Mouse (Mus musculus) neural tube, embryonic 13.5 days (tissue): ENCODE measurements around the gene Nprl3. TPM values are rescaled to one million over a fixed set of nuclear protein-coding genes. Genes with fewer than 3 reads are reported as not detected.

Experiments used
- ATAC-seq: fragments of 200-750 bp; cut with Nextera tagmentation; 2 replicates; pipeline ENCODE4 v1.8.0; 2017; ENCODE audit warnings: low read depth, mild to moderate bottlenecking, moderate TSS enrichment, moderate library complexity
- H3K27ac ChIP-seq: fragments of 300-500 bp; sonication (generic); replicated peaks from 2 replicates; pipeline ENCODE4 v1.5.1; 2015; ENCODE audit warnings: moderate library complexity, mild to moderate bottlenecking, inconsistent platforms
- H3K27me3 ChIP-seq: fragments of 300-500 bp; sonication (generic); 2 replicates; pipeline ENCODE4 v1.6.1; 2015; ENCODE audit warnings: mild to moderate bottlenecking, inconsistent platforms
- H3K36me3 ChIP-seq: fragments of 300-500 bp; sonication (generic); 2 replicates; pipeline ENCODE4 v1.6.1; 2015; ENCODE audit warnings: mild to moderate bottlenecking, inconsistent platforms
- H3K4me1 ChIP-seq: fragments of 300-500 bp; sonication (generic); replicated peaks from 2 replicates; pipeline ENCODE4 v1.6.1; 2015; ENCODE audit warnings: inconsistent platforms
- H3K4me2 ChIP-seq: fragments of 300-500 bp; sonication (generic); 2 replicates; pipeline ENCODE4 v1.6.1; 2015; ENCODE audit warnings: inconsistent platforms, mild to moderate bottlenecking, moderate library complexity
- H3K4me3 ChIP-seq: fragments of 300-500 bp; sonication (generic); 2 replicates; pipeline ENCODE4 v1.5.1; 2015; ENCODE audit warnings: mild to moderate bottlenecking, inconsistent platforms
- H3K9ac ChIP-seq: fragments of 300-500 bp; sonication (generic); 2 replicates; pipeline ENCODE4 v1.6.1; 2015; ENCODE audit warnings: moderate library complexity, mild to moderate bottlenecking, inconsistent platforms
- H3K9me3 ChIP-seq: fragments of 300-500 bp; sonication (generic); 2 replicates; pipeline ENCODE4 v1.6.1; 2016; ENCODE audit warnings: inconsistent platforms
- WGBS: fragments of 180-500 bp; shearing (Covaris S2); methylation state at CpG from one replicate; pipeline ENCODE4 v1.1.7; 2015; 5-methylcytosine and 5-hydroxymethylcytosine counted together
- polyA plus RNA-seq: library from polyadenylated mRNA; unstranded; fragments of >200 nt; fragmentation: Nextera tagmentation; extraction: Ambion mirVana; gene quantifications from 2 replicates; pipeline ENCODE4 v1.2.1, GENCODE M21; 2015

Gene Nprl3
- polyA plus RNA-seq, 1 experiment from 2014 or later: 42.8 TPM

DNA sequence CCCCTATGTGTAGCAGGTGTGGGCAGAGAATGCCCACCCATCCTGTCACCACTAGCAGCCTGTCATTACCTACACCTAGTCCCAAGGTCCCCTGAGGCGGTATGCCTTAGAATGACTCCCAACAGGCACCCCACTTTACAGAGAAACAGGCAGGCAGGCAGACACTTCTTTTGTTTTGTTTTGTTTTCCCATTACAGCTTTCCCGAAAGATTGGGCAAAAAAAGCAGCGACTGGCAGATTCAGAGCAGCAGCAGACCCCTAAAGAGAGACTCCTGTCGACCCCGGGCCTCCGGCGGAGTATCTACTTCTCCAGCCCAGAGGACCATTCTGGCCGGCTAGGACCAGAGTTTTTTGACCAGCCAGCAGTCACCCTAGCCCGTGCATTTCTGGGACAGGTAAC, 40.0 kb downstream of the Nprl3 start:
- H3K9ac ChIP-seq: peak overlapping the region; percentile 86
- 88% methylated on average over 9 of the region's 9 CpGs for WGBS
- H3K4me1 ChIP-seq: peaks cover 49% of the 10 kb centered on the region
- no peak overlapping the region for H3K27ac ChIP-seq
- peak overlapping the region; percentile 73 for H3K4me2 ChIP-seq
- ATAC-seq: no peak
- 0 out of 2 replicates have a peak overlapping the region, but pooled peaks have one; percentile 69 for H3K4me3 ChIP-seq
- no peaks in the 10 kb centered on the region for H3K9me3 ChIP-seq
- H3K36me3 ChIP-seq: peaks cover 35% of the 10 kb centered on the region
- peaks cover 20% of the 10 kb centered on the region for H3K27me3 ChIP-seq

DNA sequence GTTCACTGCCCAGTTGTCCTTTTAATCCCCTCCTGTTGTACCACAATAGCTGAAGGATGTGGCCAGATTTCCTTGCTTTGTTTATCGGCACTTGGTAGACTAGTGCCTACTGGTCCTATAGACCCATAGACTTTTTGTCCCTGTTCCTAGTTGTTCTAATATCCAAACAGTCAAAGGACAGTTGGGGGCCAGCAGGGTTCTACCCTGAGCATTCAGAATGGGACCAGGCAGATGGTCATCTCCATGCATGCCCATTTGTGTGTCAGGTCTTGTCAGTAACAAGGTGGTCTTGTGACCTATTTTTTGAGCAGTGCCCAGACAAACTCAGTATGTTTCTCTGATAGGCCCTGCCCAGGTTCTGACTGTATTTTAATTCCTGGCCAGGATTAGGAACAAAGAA, 40.5 kb downstream of the Nprl3 start:
- ATAC-seq: no peak
- H3K4me1 ChIP-seq: peaks cover 54% of the 10 kb centered on the region
- peak overlapping the region; percentile 69 for H3K4me3 ChIP-seq
- H3K4me2 ChIP-seq: peak overlapping the region; percentile 73
- no peaks in the 10 kb centered on the region for H3K9me3 ChIP-seq
- H3K27ac ChIP-seq: peak overlapping the region; percentile 87
- 32% methylated on average over 1 of the region's 1 CpGs for WGBS
- H3K36me3 ChIP-seq: peaks cover 30% of the 10 kb centered on the region
- H3K27me3 ChIP-seq: peaks cover 25% of the 10 kb centered on the region
- H3K9ac ChIP-seq: peak overlapping the region; percentile 86

DNA sequence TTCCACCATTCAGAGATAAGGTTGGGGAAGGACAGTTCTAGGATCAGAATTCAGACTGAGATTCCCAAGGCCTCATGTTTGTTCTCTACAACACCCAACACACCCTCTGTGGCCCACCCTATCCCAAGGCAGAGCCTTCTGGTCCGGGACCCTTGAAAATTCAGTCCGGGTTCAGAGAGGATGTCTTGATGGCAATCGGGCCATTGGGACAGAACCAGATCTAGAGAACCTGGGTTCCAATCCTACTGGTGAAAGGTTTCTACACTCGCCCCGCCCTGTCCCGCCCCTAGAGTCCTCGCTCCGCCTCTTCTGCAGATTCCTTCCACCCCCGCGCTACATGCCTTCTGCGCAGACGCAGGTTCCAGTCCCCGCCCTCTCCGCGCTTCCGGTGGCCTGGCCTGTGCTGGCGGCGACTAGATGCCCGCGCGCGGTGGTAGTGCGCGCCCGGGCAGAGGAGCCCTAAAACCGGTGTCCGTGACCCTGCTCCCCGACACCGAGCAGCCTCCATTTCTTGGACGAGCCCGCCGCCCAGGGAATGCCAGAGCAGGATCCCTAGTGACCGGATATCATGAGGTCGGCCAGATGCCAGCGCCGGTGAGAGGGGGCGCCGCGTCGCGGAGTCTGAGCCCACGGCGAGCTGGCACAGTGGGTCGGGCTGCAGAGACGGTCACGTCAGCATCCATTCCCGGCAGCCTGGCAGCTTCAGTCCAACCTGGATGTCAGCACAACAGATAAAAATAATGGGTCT, 41.2 kb downstream of the Nprl3 start, which contains the start of gene Mpg:
Mpg (plus strand) TSS at position 382 of the 748 bp plus-strand sequence.
- peak within 1 kb of the TSS; percentile 86 for H3K9ac ChIP-seq
- H3K36me3 ChIP-seq: peaks cover 23% of the 10 kb centered on the region
- no peaks in the 10 kb centered on the region for H3K9me3 ChIP-seq
- peaks cover 28% of the 10 kb centered on the region for H3K27me3 ChIP-seq
- H3K4me1 ChIP-seq: peaks cover 59% of the 10 kb centered on the region
- WGBS: 4% methylated on average over 47 of the region's 47 CpGs
- H3K4me3 ChIP-seq: peak within 1 kb of the TSS; percentile 69
- peak within 1 kb of the TSS; percentile 73 for H3K4me2 ChIP-seq
- H3K27ac ChIP-seq: peak within 1 kb of the TSS; percentile 87
- peak; percentile 83 for ATAC-seq

DNA sequence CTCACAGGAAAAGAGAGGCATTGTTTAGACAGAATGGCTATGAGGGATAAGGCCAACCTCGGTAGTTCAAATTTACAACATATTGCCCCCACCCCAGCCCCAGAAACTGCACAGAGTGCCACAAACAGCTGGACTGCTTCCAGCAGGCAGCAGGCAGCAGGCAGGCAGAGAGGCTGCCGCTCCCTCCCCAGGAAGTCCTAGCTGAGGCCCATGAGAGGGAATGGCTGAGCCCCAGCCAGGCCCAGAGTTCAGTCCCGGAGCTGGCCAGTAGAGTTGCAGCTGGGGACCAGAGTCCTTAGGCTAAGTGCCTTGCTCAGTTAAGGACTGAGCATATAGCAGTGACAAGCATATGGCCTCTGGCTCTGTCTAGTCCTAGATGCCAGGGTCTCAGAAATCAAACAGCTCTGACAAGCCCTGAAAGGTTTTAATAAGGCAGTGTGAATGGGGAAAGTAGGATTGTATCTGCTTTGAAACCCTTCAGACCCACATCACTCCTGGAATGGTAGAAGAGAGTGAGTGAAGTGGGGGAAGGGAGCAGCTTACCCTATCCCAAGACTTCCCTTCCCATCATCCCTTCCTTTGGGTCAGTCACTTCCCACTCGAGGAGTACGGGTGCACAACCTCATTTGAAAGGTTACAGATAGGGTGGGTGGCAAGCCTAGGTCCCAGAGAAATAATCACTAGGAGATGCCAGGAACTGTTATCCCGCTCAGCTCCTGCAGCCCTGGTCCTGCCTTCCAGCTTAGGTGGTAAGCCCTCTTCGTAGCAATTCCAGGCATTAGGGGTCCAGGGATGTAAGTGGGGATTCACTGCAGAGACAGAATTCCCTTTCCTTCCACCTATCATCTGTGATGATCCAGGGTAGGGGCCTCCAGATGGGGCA, 42.0 kb downstream of the Nprl3 start:
- H3K27ac ChIP-seq: peak overlapping the region; percentile 87

DNA sequence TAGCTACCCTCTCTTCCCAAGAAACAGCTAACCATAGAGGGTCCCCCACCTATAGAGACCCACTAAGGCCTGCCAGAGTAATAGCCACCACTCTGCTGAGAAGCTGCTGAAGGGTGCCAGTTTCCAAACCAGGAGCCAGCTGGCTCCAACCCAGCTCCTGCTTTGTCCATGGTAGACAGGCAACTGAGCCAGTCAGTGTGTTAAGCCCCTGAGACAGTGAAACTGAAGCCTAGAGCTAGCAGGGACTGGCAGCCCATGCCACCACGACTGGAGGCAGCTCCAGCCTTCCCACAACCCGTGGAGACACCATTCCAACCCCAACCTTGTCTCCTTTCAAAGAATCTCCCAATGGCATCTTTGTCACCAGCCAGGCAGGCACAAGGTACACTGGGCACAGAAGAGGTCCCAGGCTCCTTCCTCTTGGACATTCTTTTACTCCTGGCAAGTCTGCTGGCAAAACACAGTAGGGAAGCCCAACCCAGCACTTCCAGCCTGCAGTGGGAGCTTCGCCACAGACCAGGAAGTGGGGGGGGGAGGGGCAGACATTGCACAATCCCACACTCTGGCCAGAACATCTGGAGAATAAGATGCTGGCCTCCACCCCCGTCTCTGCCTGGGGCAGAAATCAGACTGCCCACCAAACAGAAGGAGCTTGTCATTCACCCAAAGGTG, 42.9 kb downstream of the Nprl3 start:
- H3K4me1 ChIP-seq: peaks cover 76% of the 10 kb centered on the region
- 25% methylated on average over 4 of the region's 4 CpGs for WGBS
- H3K27ac ChIP-seq: peak overlapping the region; percentile 87
- H3K4me3 ChIP-seq: no peak overlapping the region
- peaks cover 10% of the 10 kb centered on the region for H3K36me3 ChIP-seq
- no peak for ATAC-seq
- peaks cover 37% of the 10 kb centered on the region for H3K27me3 ChIP-seq
- H3K9ac ChIP-seq: no peak overlapping the region
- no peak overlapping the region; the same call in 1 of the 2 replicates for H3K4me2 ChIP-seq
- no peaks in the 10 kb centered on the region for H3K9me3 ChIP-seq

More for the DNA sequence above, 42.0 kb downstream of the Nprl3 start:
- no peaks in the 10 kb centered on the region for H3K9me3 ChIP-seq
- peaks cover 37% of the 10 kb centered on the region for H3K27me3 ChIP-seq
- peak overlapping the region; percentile 73 for H3K4me2 ChIP-seq
- no peak for ATAC-seq
- peaks cover 14% of the 10 kb centered on the region for H3K36me3 ChIP-seq
- WGBS: 54% methylated on average over 7 of the region's 7 CpGs
- peaks cover 67% of the 10 kb centered on the region for H3K4me1 ChIP-seq
- H3K4me3 ChIP-seq: peak overlapping the region; percentile 69; the same call in 1 of the 2 replicates
- no peak overlapping the region; the same call in 1 of the 2 replicates for H3K9ac ChIP-seq

DNA sequence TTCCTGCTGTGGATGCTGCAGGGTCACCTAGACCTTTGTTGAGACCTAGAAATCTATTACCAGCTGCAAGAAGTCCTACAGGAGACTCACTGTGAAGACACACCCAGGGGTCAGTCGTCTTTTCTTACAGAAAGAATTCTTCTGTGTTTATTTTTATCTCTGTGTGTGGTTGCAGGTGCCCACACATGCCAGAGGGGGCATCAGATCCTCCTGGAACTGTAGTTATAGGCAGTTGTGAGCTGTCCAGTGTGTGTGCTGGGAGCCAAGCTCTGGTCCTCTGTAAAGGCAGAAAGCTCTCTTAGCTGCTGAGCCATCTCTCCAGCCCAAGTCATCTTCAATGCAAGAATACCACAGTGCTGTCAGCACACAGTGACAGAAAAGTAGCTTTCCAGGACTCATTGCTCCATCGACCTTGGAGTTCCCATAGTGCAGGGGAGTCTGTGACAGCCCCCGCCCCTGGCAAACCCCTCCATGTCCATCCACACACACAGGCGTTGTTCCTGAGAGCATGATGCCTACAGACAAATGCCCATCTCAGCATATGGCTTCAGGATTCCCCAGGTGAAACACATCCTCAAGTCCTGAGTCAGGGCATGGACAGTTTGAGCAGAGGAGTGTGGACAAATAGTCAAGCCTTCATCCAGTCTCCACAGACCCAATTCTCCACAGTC, 44.1 kb downstream of the Nprl3 start:
- WGBS: 65% methylated on average over 4 of the region's 4 CpGs
- peaks cover 37% of the 10 kb centered on the region for H3K27me3 ChIP-seq
- H3K4me1 ChIP-seq: peaks cover 88% of the 10 kb centered on the region
- H3K4me3 ChIP-seq: no peak overlapping the region
- H3K9me3 ChIP-seq: no peaks in the 10 kb centered on the region
- no peak overlapping the region for H3K9ac ChIP-seq
- H3K4me2 ChIP-seq: peak overlapping the region; percentile 96
- ATAC-seq: no peak
- no peaks in the 10 kb centered on the region; the same call in 1 of the 2 replicates for H3K36me3 ChIP-seq
- H3K27ac ChIP-seq: 0 out of 2 replicates have a peak overlapping the region, but pooled peaks have one; percentile 87

DNA sequence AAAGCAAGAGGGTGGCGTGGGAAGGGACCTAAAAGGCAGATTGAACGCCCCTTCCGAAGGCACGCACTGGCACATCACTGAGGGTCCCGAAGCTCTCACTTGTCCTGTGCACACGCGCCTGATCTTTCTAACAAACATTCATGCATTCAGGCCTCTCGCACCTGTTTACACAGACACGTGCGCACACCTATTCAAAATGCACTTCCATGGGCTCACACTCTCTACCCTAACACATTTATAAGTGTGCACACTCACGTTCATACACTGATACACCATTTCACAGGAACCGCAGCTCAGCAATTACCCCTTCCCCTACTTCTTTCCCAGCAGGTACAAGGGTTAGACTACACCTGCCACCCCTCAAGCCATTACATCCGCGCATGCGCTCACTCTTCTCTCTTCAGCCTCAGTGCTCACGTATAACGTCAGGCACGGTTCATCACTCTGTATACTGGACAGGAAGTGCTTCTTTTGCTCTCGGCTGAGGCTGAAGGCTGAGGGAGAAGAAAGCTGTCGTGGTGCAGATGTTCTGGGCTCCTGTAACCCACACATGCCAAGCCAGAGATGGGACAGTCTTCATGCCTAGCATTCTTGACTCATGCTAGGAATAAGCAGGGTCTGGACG, 44.8 kb downstream of the Nprl3 start:
- H3K36me3 ChIP-seq: no peaks in the 10 kb centered on the region
- no peaks in the 10 kb centered on the region for H3K9me3 ChIP-seq
- 9% methylated on average over 21 of the region's 21 CpGs for WGBS
- peak overlapping the region; percentile 68 for H3K4me3 ChIP-seq
- H3K27ac ChIP-seq: 0 out of 2 replicates have a peak overlapping the region, but pooled peaks have one; percentile 81
- peaks cover 37% of the 10 kb centered on the region for H3K27me3 ChIP-seq
- H3K4me1 ChIP-seq: peaks cover 89% of the 10 kb centered on the region
- no peak for ATAC-seq
- H3K4me2 ChIP-seq: peak overlapping the region; percentile 96
- H3K9ac ChIP-seq: peak overlapping the region; percentile 89

DNA sequence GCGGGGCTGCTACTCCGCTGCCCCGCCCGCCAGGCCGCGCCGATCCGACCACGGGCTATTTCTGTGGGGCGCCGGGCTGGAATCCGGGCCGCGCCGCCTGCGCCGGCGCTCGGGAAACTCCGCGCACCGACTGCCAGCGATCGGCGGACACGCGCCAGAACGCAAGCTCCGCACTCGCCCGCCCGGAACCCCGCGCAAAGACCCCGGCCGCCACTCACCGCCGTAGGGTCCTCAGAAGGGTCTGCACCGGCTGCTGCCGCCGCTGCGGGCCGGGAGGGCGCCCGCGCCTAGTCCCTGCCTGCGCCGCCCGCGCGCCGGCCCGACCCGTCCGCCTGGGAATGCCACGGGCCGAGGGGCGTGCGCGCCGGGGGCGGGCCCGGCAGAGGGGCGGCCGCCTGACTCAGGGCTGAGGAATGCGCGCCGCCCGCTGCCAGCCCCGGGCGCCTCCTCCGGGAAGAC, 45.5 kb downstream of the Nprl3 start, which contains the start of gene Rhbdf1:
Rhbdf1 (minus strand) TSS at position 350 of the 459 bp plus-strand sequence.
- H3K27me3 ChIP-seq: peaks cover 37% of the 10 kb centered on the region
- WGBS: 0% methylated on average over 69 of the region's 72 CpGs
- H3K4me2 ChIP-seq: peak within 1 kb of the TSS; percentile 96
- peak within 1 kb of the TSS; percentile 81 for H3K27ac ChIP-seq
- ATAC-seq: peak; percentile 13
- peak within 1 kb of the TSS; percentile 89 for H3K9ac ChIP-seq
- H3K9me3 ChIP-seq: no peaks in the 10 kb centered on the region
- H3K4me3 ChIP-seq: peak within 1 kb of the TSS; percentile 68
- no peaks in the 10 kb centered on the region for H3K36me3 ChIP-seq
- H3K4me1 ChIP-seq: peaks cover 89% of the 10 kb centered on the region

DNA sequence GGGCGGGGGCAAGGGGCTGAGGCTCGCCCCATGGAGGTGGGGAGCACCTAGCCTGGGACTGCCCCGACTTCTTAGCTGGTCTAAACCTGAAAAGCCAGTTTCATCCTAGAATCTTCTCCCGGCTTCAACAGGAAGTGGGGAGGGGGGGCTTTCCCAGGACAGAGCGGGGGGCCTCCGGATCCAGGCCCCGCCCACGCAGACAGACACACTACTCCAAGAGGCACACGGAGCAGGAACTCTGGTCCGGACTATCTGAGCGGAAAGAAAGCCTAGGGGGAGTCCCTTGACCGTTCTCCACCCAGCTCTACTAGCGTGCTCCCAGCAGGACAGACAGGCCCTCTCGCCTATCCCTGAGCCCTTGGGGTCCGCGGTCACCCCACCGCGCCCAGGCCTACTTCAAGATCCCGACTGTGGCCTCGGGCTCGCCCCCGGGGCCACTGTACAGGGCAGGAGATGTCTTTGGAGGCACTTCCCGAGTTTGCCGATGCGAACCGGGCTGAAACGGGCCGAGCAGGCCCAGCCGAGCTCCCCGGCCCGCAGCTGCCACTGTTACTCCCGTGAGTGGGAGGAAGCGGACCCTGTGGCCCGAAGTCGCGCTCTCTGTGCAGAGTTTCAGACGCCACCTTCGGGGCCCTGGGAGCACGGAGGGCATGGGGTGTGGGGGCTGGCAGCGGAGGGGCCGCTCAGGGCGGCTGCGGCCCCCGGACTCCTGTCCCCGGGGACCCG, 46.1 kb downstream of the Nprl3 start:
- H3K36me3 ChIP-seq: no peaks in the 10 kb centered on the region
- H3K27ac ChIP-seq: peak overlapping the region; percentile 81
- H3K9me3 ChIP-seq: no peaks in the 10 kb centered on the region
- peak overlapping the region; percentile 89 for H3K9ac ChIP-seq
- peaks cover 85% of the 10 kb centered on the region for H3K4me1 ChIP-seq
- H3K4me2 ChIP-seq: peak overlapping the region; percentile 96
- peaks cover 37% of the 10 kb centered on the region for H3K27me3 ChIP-seq
- ATAC-seq: peak; percentile 6; the same call in 1 of the 2 replicates
- 1% methylated on average over 46 of the region's 46 CpGs for WGBS
- peak overlapping the region; percentile 68 for H3K4me3 ChIP-seq

DNA sequence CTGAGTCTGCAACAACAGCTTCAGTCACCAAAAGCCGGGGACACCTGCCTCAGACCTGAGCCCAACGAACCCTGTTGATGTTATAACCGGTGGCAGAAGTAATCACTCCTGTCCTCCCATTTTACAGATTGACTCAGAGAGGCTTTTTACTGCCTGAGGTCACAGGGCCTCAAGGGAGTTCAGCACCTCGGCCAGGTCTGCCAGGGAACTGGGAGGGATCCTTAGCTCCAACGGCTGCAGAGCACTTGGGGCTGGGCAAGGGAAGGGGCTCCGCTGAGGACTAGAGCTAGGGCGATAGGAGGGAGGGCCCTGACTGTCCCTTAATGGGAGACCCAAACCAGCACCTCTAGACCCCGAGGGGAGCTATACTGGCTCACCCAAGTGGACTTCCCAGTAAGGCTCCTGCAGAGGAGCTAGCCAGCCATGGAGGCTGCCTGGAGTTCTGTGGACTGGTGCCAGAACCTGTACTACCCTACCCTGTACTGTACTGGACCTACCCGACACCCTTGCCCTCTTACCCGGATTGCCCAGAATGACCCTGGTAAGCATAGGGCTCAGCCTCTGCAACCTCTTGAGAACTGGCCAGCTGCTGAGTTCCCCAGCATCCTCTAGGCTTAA, 46.8 kb downstream of the Nprl3 start:
- peak; percentile 9; the same call in 1 of the 2 replicates for ATAC-seq
- Histone ChIP-seq H3K4me3 (peak overlapping the region; percentile 68), H3K9ac (peak overlapping the region; percentile 89), H3K27me3 (peaks cover 37% of the 10 kb centered on the region), H3K9me3 (no peaks in the 10 kb centered on the region), H3K27ac (peak overlapping the region; percentile 81), H3K36me3 (no peaks in the 10 kb centered on the region), H3K4me1 (peaks cover 80% of the 10 kb centered on the region), H3K4me2 (peak overlapping the region; percentile 96)
- WGBS: 34% methylated on average over 10 of the region's 10 CpGs
